Mouse (Mus musculus) hindbrain, embryonic 11.5 days (tissue): ENCODE results near the gene Tom1l1. TPM values are rescaled to one million over a fixed set of nuclear protein-coding genes. Genes with fewer than 3 reads are reported as not detected.

ENCODE experiments used
- ATAC-seq: fragments of 200-750 bp; cut with Nextera tagmentation; 2 replicates; pipeline ENCODE4 v1.8.0; 2017; ENCODE audit warnings: mild to moderate bottlenecking, moderate TSS enrichment, moderate library complexity; ENCODE audit not compliant: low FRiP score
- DNase-seq: peaks from one replicate; pipeline ENCODE4 v3.0.0-alpha.2; 2015; ENCODE audit warnings: low spot score
- H3K27ac ChIP-seq: fragments of 300-500 bp; sonication (generic); 2 replicates; pipeline ENCODE4 v1.5.1; 2014; ENCODE audit warnings: mild to moderate bottlenecking, low read depth, low read length
- H3K27me3 ChIP-seq: fragments of 300-500 bp; sonication (generic); 2 replicates; pipeline ENCODE4 v1.6.1; 2014; ENCODE audit warnings: mild to moderate bottlenecking, low read length, moderate library complexity, mixed read lengths; ENCODE audit not compliant: control insufficient read depth, insufficient read depth
- H3K36me3 ChIP-seq: fragments of 300-500 bp; sonication (generic); 2 replicates; pipeline ENCODE4 v1.6.1; 2014; ENCODE audit warnings: mild to moderate bottlenecking, low read length, moderate library complexity, mixed read lengths; ENCODE audit not compliant: control insufficient read depth, insufficient read depth
- H3K4me1 ChIP-seq: fragments of 300-500 bp; sonication (generic); replicated peaks from 2 replicates; pipeline ENCODE4 v1.6.1; 2014; ENCODE audit warnings: low read length, mixed read lengths; ENCODE audit not compliant: control insufficient read depth, insufficient read depth
- H3K4me2 ChIP-seq: fragments of 300-500 bp; sonication (generic); replicated peaks from 2 replicates; pipeline ENCODE4 v1.6.1; 2014; ENCODE audit warnings: mild to moderate bottlenecking, low read depth, low read length
- H3K4me3 ChIP-seq: fragments of 300-500 bp; sonication (generic); 2 replicates; pipeline ENCODE4 v1.5.1; 2014; ENCODE audit warnings: low read depth, low read length
- H3K9ac ChIP-seq: fragments of 300-500 bp; sonication (generic); 2 replicates; pipeline ENCODE4 v1.6.1; 2014; ENCODE audit warnings: low read depth, low read length
- H3K9me3 ChIP-seq: fragments of 300-500 bp; sonication (generic); 2 replicates; pipeline ENCODE4 v1.6.1; 2016; ENCODE audit warnings: low read length; ENCODE audit not compliant: control insufficient read depth
- WGBS: fragments of 180-500 bp; shearing (Covaris S2); extraction: QIAGEN DNeasy Blood & Tissue Kit; methylation state at CpG from one replicate; pipeline ENCODE4 v1.1.7; 2014; 5-methylcytosine and 5-hydroxymethylcytosine counted together
- polyA plus RNA-seq: library from polyadenylated mRNA; unstranded; fragments of >200 nt; fragmentation: Nextera tagmentation; extraction: Ambion mirVana; gene quantifications from 2 replicates; pipeline ENCODE4 v1.2.1, GENCODE M21; 2014

The Tom1l1 gene
- polyA plus RNA-seq, 1 experiment from 2014 or later = 17.8 TPM

GRCm38 (mm10) chr11:90678582-90678981 is 9.6 kb downstream of the Tom1l1 start:
- Histone ChIP-seq H3K9ac (no peak overlapping the region), H3K4me1 (no peaks in the 10 kb centered on the region), H3K9me3 (no peaks in the 10 kb centered on the region), H3K27ac (no peak overlapping the region), H3K36me3 (no peaks in the 10 kb centered on the region), H3K27me3 (no peaks in the 10 kb centered on the region), H3K4me3 (no peak overlapping the region), H3K4me2 (no peak overlapping the region)
- WGBS = 90% methylated on average over 5 of the region's 5 CpGs
- no peak for DNase-seq
- ATAC-seq = no peak

DNA sequence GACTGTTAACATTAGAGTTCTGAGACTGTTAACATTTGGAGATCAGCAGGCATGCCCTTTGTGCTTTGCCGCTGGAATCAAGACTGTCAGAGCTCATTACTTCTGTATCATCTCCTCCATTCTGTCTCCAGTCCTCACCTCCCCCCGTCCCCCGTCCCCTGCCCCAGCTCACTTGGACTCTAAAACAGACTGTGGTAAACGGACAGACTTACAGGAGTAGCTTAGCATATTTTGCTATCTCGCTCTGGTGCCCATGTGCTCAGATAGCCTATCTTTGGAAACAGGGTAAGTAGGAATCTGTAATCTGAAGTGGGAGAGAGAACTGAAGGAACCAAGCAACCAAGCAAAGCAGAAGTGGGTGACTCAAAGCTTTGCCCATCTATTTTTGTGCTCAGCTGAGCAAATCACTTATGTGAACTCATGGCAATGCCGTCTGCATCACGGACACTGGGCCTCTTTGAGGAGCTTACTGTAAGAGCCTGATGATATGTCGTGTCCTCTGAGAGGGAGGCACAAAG is 10.3 kb downstream of the Tom1l1 start:
- no peaks in the 10 kb centered on the region for H3K9me3 ChIP-seq
- H3K4me1 ChIP-seq = no peaks in the 10 kb centered on the region
- no peak overlapping the region for H3K27ac ChIP-seq
- no peaks in the 10 kb centered on the region for H3K36me3 ChIP-seq
- DNase-seq (no peak), ATAC-seq (no peak)
- whole genome bisulfite sequencing = 69% methylated on average over 8 of the region's 8 CpGs
- H3K4me2 ChIP-seq = no peak overlapping the region
- H3K4me3 ChIP-seq = no peak overlapping the region
- no peaks in the 10 kb centered on the region for H3K27me3 ChIP-seq
- no peak overlapping the region for H3K9ac ChIP-seq

GRCm38 (mm10) chr11:90677027-90677426 is 11.1 kb downstream of the Tom1l1 start:
- no peaks in the 10 kb centered on the region for H3K9me3 ChIP-seq
- no peak overlapping the region for H3K27ac ChIP-seq
- no peak overlapping the region for H3K4me3 ChIP-seq
- H3K4me2 ChIP-seq = no peak overlapping the region
- H3K36me3 ChIP-seq = no peaks in the 10 kb centered on the region
- H3K27me3 ChIP-seq = no peaks in the 10 kb centered on the region
- ATAC-seq (no peak), DNase-seq (no peak)
- no peak overlapping the region for H3K9ac ChIP-seq
- H3K4me1 ChIP-seq = no peaks in the 10 kb centered on the region
- WGBS = 94% methylated on average over 7 of the region's 7 CpGs

GRCm38 (mm10) chr11:90675479-90676110 is 12.6 kb downstream of the Tom1l1 start:
- Histone ChIP-seq H3K27ac (no peak overlapping the region), H3K9ac (no peak overlapping the region), H3K9me3 (no peaks in the 10 kb centered on the region), H3K27me3 (no peaks in the 10 kb centered on the region), H3K4me3 (no peak overlapping the region), H3K4me2 (no peak overlapping the region), H3K36me3 (no peaks in the 10 kb centered on the region), H3K4me1 (no peaks in the 10 kb centered on the region)
- ATAC-seq (no peak), DNase-seq (no peak)
- 85% methylated on average over 5 of the region's 5 CpGs for WGBS

GRCm38 (mm10) chr11:90667325-90667724 is 20.8 kb downstream of the Tom1l1 start:
- H3K9ac ChIP-seq = no peak overlapping the region
- H3K27me3 ChIP-seq = no peaks in the 10 kb centered on the region
- ATAC-seq (no peak), DNase-seq (no peak)
- H3K9me3 ChIP-seq = no peaks in the 10 kb centered on the region
- no peaks in the 10 kb centered on the region for H3K36me3 ChIP-seq
- no peak overlapping the region for H3K27ac ChIP-seq
- no peak overlapping the region for H3K4me2 ChIP-seq
- 94% methylated on average over 6 of the region's 6 CpGs for WGBS
- no peak overlapping the region for H3K4me3 ChIP-seq
- H3K4me1 ChIP-seq = no peaks in the 10 kb centered on the region; the same call in 1 of the 2 replicates

- no peak overlapping the region for H3K9ac ChIP-seq
- no peaks in the 10 kb centered on the region for H3K27me3 ChIP-seq
- DNase-seq (no peak), ATAC-seq (no peak)
- no peak overlapping the region for H3K4me2 ChIP-seq
- no peaks in the 10 kb centered on the region for H3K9me3 ChIP-seq
- H3K36me3 ChIP-seq = no peaks in the 10 kb centered on the region
- H3K4me1 ChIP-seq = no peaks in the 10 kb centered on the region; the same call in 1 of the 2 replicates
- 83% methylated on average over 4 of the region's 4 CpGs for WGBS
- no peak overlapping the region for H3K27ac ChIP-seq
- no peak overlapping the region for H3K4me3 ChIP-seq
Measured at GRCm38 (mm10) chr11:90666916-90667315, 21.2 kb downstream of the Tom1l1 start.

GRCm38 (mm10) chr11:90666144-90666757 is 21.9 kb downstream of the Tom1l1 start:
- Histone ChIP-seq H3K27me3 (no peaks in the 10 kb centered on the region), H3K4me3 (no peak overlapping the region), H3K27ac (no peak overlapping the region), H3K9ac (no peak overlapping the region), H3K4me2 (no peak overlapping the region), H3K36me3 (no peaks in the 10 kb centered on the region), H3K4me1 (no peaks in the 10 kb centered on the region; the same call in 1 of the 2 replicates), H3K9me3 (no peaks in the 10 kb centered on the region)
- no peak for ATAC-seq
- WGBS = 73% methylated on average over 3 of the region's 3 CpGs
- DNase-seq = no peak

- Histone ChIP-seq H3K27me3 (no peaks in the 10 kb centered on the region), H3K9me3 (no peaks in the 10 kb centered on the region), H3K4me1 (no peaks in the 10 kb centered on the region; the same call in 1 of the 2 replicates), H3K4me3 (no peak overlapping the region), H3K36me3 (no peaks in the 10 kb centered on the region), H3K9ac (no peak overlapping the region), H3K27ac (peak overlapping the region; percentile 7; the same call in 1 of the 2 replicates), H3K4me2 (no peak overlapping the region)
- DNase-seq (no peak), ATAC-seq (no peak)
- WGBS = 19% methylated on average over 6 of the region's 6 CpGs
Measured at GRCm38 (mm10) chr11:90665161-90665560, 23.0 kb downstream of the Tom1l1 start.
